Mouse (Mus musculus) hematopoietic stem cell, adult 5-6 weeks (primary cell): ENCODE data around the gene Hus1. TPM values are rescaled to one million over a fixed set of nuclear protein-coding genes. Genes with fewer than 3 reads are reported as not detected.

Experiments
- total RNA-seq: library from RNA; stranded (forward); fragments of 172-1452, 232-1000 nt; gene quantifications from 2 replicates; pipeline ENCODE4 v1.2.3, GENCODE M21; 2017

The Hus1 gene
- total RNA-seq, 1 experiment from 2014 or later = 18.7 TPM

Other genes with a start within 250 kb of the Hus1 start
- gene Pkd1l1, start 37.9 kb downstream of the Hus1 start, total RNA-seq = not detected in 2 replicates
- gene Gm11992, start 37.4 kb upstream of the Hus1 start, total RNA-seq = 1.1 and 1.8 TPM in 2 replicates
- gene Sun3, start 37.8 kb upstream of the Hus1 start, total RNA-seq = not detected in 2 replicates
- gene Upp1, start 106.9 kb upstream of the Hus1 start, total RNA-seq = 9.8 and 14.5 TPM in 2 replicates
- 5.6 and 11.6 TPM in 2 replicates for gene Abca13, start 180.8 kb upstream of the Hus1 start, total RNA-seq